Mouse (Mus musculus) MEL (cell line): ENCODE results near the gene Ramac. TPM values are rescaled to one million over a fixed set of nuclear protein-coding genes. Genes with fewer than 3 reads are reported as not detected.

ENCODE experiments used
- DNase-seq: peaks from one replicate; pipeline ENCODE4 v3.0.0; 2011; ENCODE audit warnings: low read depth, low spot score
- H3K27ac ChIP-seq: 2 replicates; pipeline ENCODE4 v1.5.1; 2012; ENCODE audit warnings: low read depth, mild to moderate bottlenecking, control low read depth, low read length, moderate library complexity; ENCODE audit not compliant: control insufficient read depth
- H3K27me3 ChIP-seq, 2 experiments: fragments of 150-350 bp in 1 of 2; sonication (generic) in 1 of 2; 2 replicates each; pipeline ENCODE4 v1.6.1; 2012; ENCODE audit warnings: low read length in 2 of 2, mild to moderate bottlenecking in 2 of 2, improper control_type of control experiment in 1 of 2, moderate library complexity in 1 of 2; ENCODE audit not compliant: insufficient read depth in 2 of 2, control insufficient read depth in 1 of 2
- H3K36me3 ChIP-seq, 2 experiments: 2 replicates each; pipeline ENCODE4 v1.6.1; 2012 to 2014; ENCODE audit warnings: low read length in 2 of 2, improper control_type of control experiment in 1 of 2, inconsistent platforms in 1 of 2, mild to moderate bottlenecking in 1 of 2; ENCODE audit not compliant: insufficient read depth in 2 of 2, control insufficient read depth in 1 of 2
- H3K4me1 ChIP-seq, 2 experiments: fragments of 150-350 bp in 1 of 2; sonication (generic) in 1 of 2; 2 replicates each; pipeline ENCODE4 v1.6.1; 2012; ENCODE audit warnings: low read length in 2 of 2, improper control_type of control experiment in 1 of 2, mild to moderate bottlenecking in 1 of 2; ENCODE audit not compliant: insufficient read depth in 2 of 2, control insufficient read depth in 1 of 2
- H3K4me3 ChIP-seq, 2 experiments: fragments of 150-350 bp in 1 of 2; sonication (generic) in 1 of 2; 2 replicates each; pipeline ENCODE4 v1.5.1; 2012; ENCODE audit warnings: low read depth in 2 of 2, low read length in 2 of 2, mild to moderate bottlenecking in 2 of 2, moderate library complexity in 2 of 2, control low read depth in 1 of 2, improper control_type of control experiment in 1 of 2; ENCODE audit not compliant: control insufficient read depth in 1 of 2, insufficient read depth in 1 of 2
- H3K79me2 ChIP-seq: 2 replicates; pipeline ENCODE4 v1.6.1; 2012; ENCODE audit warnings: mild to moderate bottlenecking, low read length, moderate library complexity; ENCODE audit not compliant: control insufficient read depth, poor library complexity, insufficient read depth
- H3K9ac ChIP-seq: 2 replicates; pipeline ENCODE4 v1.6.1; 2012; ENCODE audit warnings: low read depth, mild to moderate bottlenecking, control low read depth, low read length, moderate library complexity; ENCODE audit not compliant: control insufficient read depth, poor library complexity, severe bottlenecking
- H3K9me3 ChIP-seq: fragments of 150-350 bp; sonication (generic); replicated peaks from 2 replicates; pipeline ENCODE4 v1.6.1; 2012; ENCODE audit warnings: mild to moderate bottlenecking, low read length, improper control_type of control experiment, moderate library complexity; ENCODE audit not compliant: insufficient read depth
- EP300 ChIP-seq, 2 experiments: IDR thresholded peaks; 2 replicates each; pipeline ENCODE4 v1.6.1; 2011; ENCODE audit warnings: improper control_type of control experiment in 2 of 2, low read length in 2 of 2, low read depth in 1 of 2, mild to moderate bottlenecking in 1 of 2
- ETS1 ChIP-seq: IDR thresholded peaks from 2 replicates; pipeline ENCODE4 v1.6.1; 2012; ENCODE audit warnings: low read depth, mild to moderate bottlenecking, inconsistent platforms, low read length, improper control_type of control experiment, moderate library complexity
- GATA1 ChIP-seq: IDR thresholded peaks from 2 replicates; pipeline ENCODE4 v1.6.1; 2011; ENCODE audit warnings: low read depth, low read length, improper control_type of control experiment
- MXI1 ChIP-seq: IDR thresholded peaks from 2 replicates; pipeline ENCODE4 v1.6.1; 2011; ENCODE audit warnings: mild to moderate bottlenecking, low read depth, low read length, improper control_type of control experiment
- MYC ChIP-seq: IDR thresholded peaks from 2 replicates; pipeline ENCODE4 v1.6.1; 2011; ENCODE audit warnings: low read depth, mild to moderate bottlenecking, low read length, improper control_type of control experiment, moderate library complexity
- NELFE ChIP-seq: IDR thresholded peaks from 2 replicates; pipeline ENCODE4 v1.6.1; 2011; ENCODE audit warnings: low read depth, low read length, improper control_type of control experiment
- POLR2AphosphoS5 ChIP-seq: IDR thresholded peaks from 2 replicates; pipeline ENCODE4 v1.6.1; 2012; ENCODE audit warnings: low read depth, borderline replicate concordance, mild to moderate bottlenecking, inconsistent platforms, low read length, moderate library complexity, mixed read lengths
- RCOR1 ChIP-seq: IDR thresholded peaks from 2 replicates; pipeline ENCODE4 v1.6.1; 2012; ENCODE audit warnings: low read depth, mild to moderate bottlenecking, inconsistent platforms, low read length, improper control_type of control experiment
- TCF12 ChIP-seq: IDR thresholded peaks from 2 replicates; pipeline ENCODE4 v1.6.1; 2014; ENCODE audit warnings: low read depth, mild to moderate bottlenecking, inconsistent platforms, low read length, improper control_type of control experiment, moderate library complexity
- UBTF ChIP-seq: IDR thresholded peaks from 2 replicates; pipeline ENCODE4 v1.6.1; 2012; ENCODE audit warnings: low read depth, mild to moderate bottlenecking, inconsistent platforms, low read length, improper control_type of control experiment, moderate library complexity, borderline replicate concordance; ENCODE audit not compliant: insufficient read depth
- USF2 ChIP-seq, 2 experiments: IDR thresholded peaks; 2 replicates each; pipeline ENCODE4 v1.6.1; 2011 to 2012; ENCODE audit warnings: improper control_type of control experiment in 2 of 2, low read length in 2 of 2, borderline replicate concordance in 1 of 2, inconsistent platforms in 1 of 2, low read depth in 1 of 2, mild to moderate bottlenecking in 1 of 2; ENCODE audit not compliant: insufficient read depth in 1 of 2
- ZC3H11A ChIP-seq: IDR thresholded peaks from 2 replicates; pipeline ENCODE4 v1.6.1; 2012; ENCODE audit warnings: low read depth, mild to moderate bottlenecking, inconsistent platforms, low read length, improper control_type of control experiment
- ZMIZ1 ChIP-seq: IDR thresholded peaks from 2 replicates; pipeline ENCODE4 v1.6.1; 2012; ENCODE audit warnings: low read depth, mild to moderate bottlenecking, inconsistent platforms, low read length, improper control_type of control experiment, moderate library complexity
- ZNF384 ChIP-seq: IDR thresholded peaks from 2 replicates; pipeline ENCODE4 v1.6.1; 2012; ENCODE audit warnings: low read depth, mild to moderate bottlenecking, inconsistent platforms, low read length, improper control_type of control experiment
- polyA plus RNA-seq, 2 experiments: library from polyadenylated mRNA; stranded (reverse) in 1 of 2; unstranded in 1 of 2; fragments of >175 nt in 1 of 2; fragments of >200 nt in 1 of 2; gene quantifications; 2 replicates each; pipeline versions ENCODE4 v1.2.1 to v1.2.4; 2012; ENCODE audit warnings: low replicate concordance in 2 of 2, low read depth in 1 of 2; ENCODE audit not compliant: insufficient read length in 2 of 2, insufficient read depth in 1 of 2, missing spikeins in 1 of 2
- total RNA-seq: library from RNA; depleted of rRNA; stranded (reverse); fragments of 300-350 nt; gene quantifications from 2 replicates; pipeline ENCODE4 v1.2.3, GENCODE M21; 2012

Gene Ramac
- total and polyA plus RNA-seq, 3 experiments, result 33.9 to 44.0 TPM; not detected in 1

GRCm38 (mm10) chr7:81738720-81739385, 23.9 kb upstream of the Ramac start:
- TF ChIP-seq ZC3H11A, result no peak
- TF ChIP-seq POLR2AphosphoS5, result no peak
- no peak for TF ChIP-seq ZMIZ1
- no peak for TF ChIP-seq NELFE
- no peak for TF ChIP-seq UBTF
- TF ChIP-seq MXI1, result 0 out of 2 replicates have a peak, but pooled peaks have one; percentile 31
- H3K4me3 ChIP-seq, result no peak overlapping the region; a peak in 1 of 4 replicates
- no peak overlapping the region for H3K9ac ChIP-seq
- no peaks in the 10 kb centered on the region for H3K9me3 ChIP-seq
- H3K4me1 ChIP-seq, result 0 out of 4 replicates have a peak, but pooled peaks cover 0 to 5% of the 10 kb centered on the region in 2 experiments
- DNase-seq, result no peak
- H3K27me3 ChIP-seq, result no peaks in the 10 kb centered on the region
- H3K79me2 ChIP-seq, result no peaks in the 10 kb centered on the region
- H3K36me3 ChIP-seq, result peaks cover 0 to 8% of the 10 kb centered on the region in 2 experiments; a peak in 2 of 4 replicates
- no peak overlapping the region for H3K27ac ChIP-seq

DNA sequence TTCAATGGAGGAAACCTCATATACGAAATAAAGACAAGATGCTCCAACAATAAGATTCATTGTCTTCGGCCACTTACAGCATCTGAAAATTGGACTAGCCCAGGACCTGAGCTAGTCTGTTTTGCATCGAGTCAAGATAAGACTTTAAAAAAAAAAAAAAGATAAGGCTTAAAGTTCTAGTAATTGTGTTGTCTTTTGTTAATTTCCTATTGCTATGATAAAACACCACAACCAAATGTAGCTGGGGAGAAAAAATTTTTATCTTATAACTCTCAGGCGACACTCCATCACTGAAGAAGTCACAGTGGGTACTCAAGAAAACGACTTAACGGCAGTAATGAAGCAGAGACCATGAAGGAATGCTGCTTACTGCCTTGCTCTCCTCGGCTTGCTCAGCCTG, 22.7 kb upstream of the Ramac start:
- Histone ChIP-seq H3K27ac (peak overlapping the region; percentile 72; the same call in 1 of the 2 replicates), H3K4me1 (0 out of 4 replicates have a peak, but pooled peaks cover 0 to 5% of the 10 kb centered on the region in 2 experiments), H3K36me3 (peaks cover 0 to 8% of the 10 kb centered on the region in 2 experiments; a peak in 2 of 4 replicates), H3K4me3 (peak overlapping the region; percentile 16 to 60), H3K79me2 (no peaks in the 10 kb centered on the region), H3K9ac (no peak overlapping the region), H3K27me3 (no peaks in the 10 kb centered on the region), H3K9me3 (no peaks in the 10 kb centered on the region)
- TF ChIP-seq RCOR1, result 0 out of 2 replicates have a peak, but pooled peaks have one; percentile 30
- no peak for TF ChIP-seq USF2 (IDR thresholded peaks at IDR 0.05; ENCODE audit: borderline replicate concordance in 1 of 2, insufficient read depth in 1 of 2, low read depth in 1 of 2, low read length in 2 of 2)
- peak; percentile 21 to 61; a peak in 3 of 4 replicates for TF ChIP-seq EP300 (IDR thresholded peaks at IDR 0.05; ENCODE audit: low read depth in 1 of 2, low read length in 2 of 2)
- no peak for TF ChIP-seq MXI1
- TF ChIP-seq ZNF384, result peak; percentile 93
- TF ChIP-seq TCF12, result peak; percentile 52; the same call in 1 of the 2 replicates
- peak; percentile 19; the same call in 1 of the 2 replicates for TF ChIP-seq MYC
- TF ChIP-seq GATA1, result peak; percentile 68; the same call in 1 of the 2 replicates
- peak; percentile 31; the same call in 1 of the 2 replicates for TF ChIP-seq ETS1
- TF ChIP-seq NELFE, result no peak
- peak; percentile 38 for DNase-seq
